Mouse (Mus musculus) cerebellum, adult 2 months (tissue): Measurements from ENCODE around the gene Ramp1.

Experiments
- CTCF ChIP-seq: fragments of 200-500 bp; IDR thresholded peaks from 2 replicates; pipeline ENCODE4 v1.5.1; 2011; ENCODE audit warnings: low read depth, mild to moderate bottlenecking, control low read depth, low read length, moderate library complexity, borderline replicate concordance; ENCODE audit not compliant: insufficient read depth
- POLR2A ChIP-seq: fragments of 200-500 bp; IDR thresholded peaks from 2 replicates; pipeline ENCODE4 v1.6.1; 2011; ENCODE audit warnings: low read length, control low read depth, borderline replicate concordance; ENCODE audit not compliant: insufficient read depth

- no peak for TF ChIP-seq CTCF
- no peak for TF ChIP-seq POLR2A
Observed at GRCm38 (mm10) chr1:91226562-91226961, 46.9 kb downstream of the Ramp1 start.
